Mouse (Mus musculus) kidney, adult 2 months (tissue): ENCODE measurements around the gene Sorbs1.

Experiments
- CTCF ChIP-seq: fragments of 200-500 bp; conservative IDR thresholded peaks from 2 replicates; pipeline ENCODE4 v1.5.1; 2011; ENCODE audit warnings: low read depth, mild to moderate bottlenecking, control low read depth, low read length, moderate library complexity, mixed read lengths; ENCODE audit not compliant: insufficient read depth, insufficient read length
- POLR2A ChIP-seq: fragments of 200-500 bp; IDR thresholded peaks from one replicate; pipeline ENCODE4 v1.6.1; 2011; ENCODE audit warnings: low read depth, low read length, control low read depth

- TF ChIP-seq CTCF, result no peak
- no peak for TF ChIP-seq POLR2A
Measured at GRCm38 (mm10) chr19:40302477-40302876, 211.1 kb downstream of the Sorbs1 start.
